Mouse (Mus musculus) cortical plate, adult 2 months (tissue): ENCODE data around the gene Nop58. TPM values are rescaled to one million over a fixed set of nuclear protein-coding genes. Genes with fewer than 3 reads are reported as not detected.

ENCODE experiments used
- H3K27ac ChIP-seq: fragments of 200-500 bp; 2 replicates; pipeline ENCODE4 v1.5.1; 2012; ENCODE audit warnings: low read length, control low read depth, inconsistent platforms; ENCODE audit not compliant: insufficient read depth
- H3K4me1 ChIP-seq: fragments of 200-500 bp; 2 replicates; pipeline ENCODE4 v1.6.1; 2011; ENCODE audit warnings: low read length; ENCODE audit not compliant: control insufficient read depth, insufficient read depth
- H3K4me3 ChIP-seq: fragments of 200-500 bp; 2 replicates; pipeline ENCODE4 v1.5.1; 2011; ENCODE audit warnings: mild to moderate bottlenecking, low read length, control low read depth; ENCODE audit not compliant: insufficient read depth
- CTCF ChIP-seq: fragments of 200-500 bp; IDR thresholded peaks from 2 replicates; pipeline ENCODE4 v1.5.1; 2011; ENCODE audit warnings: mild to moderate bottlenecking, control low read depth, low read length; ENCODE audit not compliant: insufficient read depth; ENCODE audit errors: extremely low read depth
- POLR2A ChIP-seq: fragments of 200-500 bp; IDR thresholded peaks from 2 replicates; pipeline ENCODE4 v1.6.1; 2011; ENCODE audit warnings: mild to moderate bottlenecking, low read length, control low read depth; ENCODE audit not compliant: insufficient read depth; ENCODE audit errors: extremely low read depth
- polyA plus RNA-seq: library from polyadenylated mRNA; depleted of rRNA; stranded (reverse); fragments of >200 nt; gene quantifications from 2 replicates; pipeline ENCODE4 v1.2.3, GENCODE M21; 2012

Nop58 gene
- polyA plus RNA-seq, 1 experiment: 21.6 TPM

DNA sequence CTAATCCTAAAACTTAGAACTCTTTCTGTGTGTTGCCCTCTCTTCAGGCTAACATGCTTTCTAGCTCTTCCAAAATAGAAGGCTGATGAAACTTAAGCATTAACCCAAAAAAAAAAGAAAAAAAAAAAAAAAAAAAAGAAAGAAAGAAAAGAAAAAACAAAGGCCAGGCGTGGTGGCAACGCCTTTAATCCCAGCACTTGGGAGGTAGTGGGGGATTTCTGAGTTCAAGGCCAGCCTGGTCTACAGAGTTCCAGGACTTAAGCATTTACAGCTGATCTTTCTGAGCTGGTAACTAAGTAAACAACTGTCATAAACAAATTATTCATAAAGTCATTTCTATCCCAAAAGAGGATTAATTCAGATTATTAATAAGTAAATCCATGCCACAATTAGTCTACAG, 15.9 kb upstream of the Nop58 start:
- no peak overlapping the region for H3K27ac ChIP-seq
- no peak for TF ChIP-seq POLR2A
- TF ChIP-seq CTCF: no peak
- peaks cover 2% of the 10 kb centered on the region; the same call in 1 of the 2 replicates for H3K4me1 ChIP-seq
- no peak overlapping the region for H3K4me3 ChIP-seq

GRCm38 (mm10) chr1:59669962-59670630, 14.7 kb upstream of the Nop58 start:
- peaks cover 2% of the 10 kb centered on the region; the same call in 1 of the 2 replicates for H3K4me1 ChIP-seq
- H3K27ac ChIP-seq: peak overlapping the region; percentile 24
- peak overlapping the region; percentile 68 for H3K4me3 ChIP-seq
- TF ChIP-seq CTCF: no peak
- TF ChIP-seq POLR2A: no peak

GRCm38 (mm10) chr1:59670641-59671168, 14.1 kb upstream of the Nop58 start, which contains the start of gene Sumo1:
Gene Sumo1 (minus strand): TSS chr1:59670834.
- Histone ChIP-seq H3K27ac (peak within 1 kb of the TSS; percentile 24), H3K4me1 (peaks cover 2% of the 10 kb centered on the region; the same call in 1 of the 2 replicates), H3K4me3 (peak within 1 kb of the TSS; percentile 68)
- TF ChIP-seq CTCF (no peak), POLR2A (peak; percentile 94)

GRCm38 (mm10) chr1:59673661-59674060, 11.1 kb upstream of the Nop58 start:
- Histone ChIP-seq H3K27ac (no peak overlapping the region), H3K4me1 (peaks cover 2% of the 10 kb centered on the region; the same call in 1 of the 2 replicates), H3K4me3 (no peak overlapping the region)
- TF ChIP-seq POLR2A (no peak), CTCF (no peak)

GRCm38 (mm10) chr1:59683926-59684818, 599 bp upstream of the Nop58 start:
- no peak for TF ChIP-seq CTCF
- TF ChIP-seq POLR2A: no peak
- H3K27ac ChIP-seq: no peak overlapping the region
- H3K4me1 ChIP-seq: peaks cover 3% of the 10 kb centered on the region; the same call in 1 of the 2 replicates
- peak overlapping the region; percentile 72 for H3K4me3 ChIP-seq

DNA sequence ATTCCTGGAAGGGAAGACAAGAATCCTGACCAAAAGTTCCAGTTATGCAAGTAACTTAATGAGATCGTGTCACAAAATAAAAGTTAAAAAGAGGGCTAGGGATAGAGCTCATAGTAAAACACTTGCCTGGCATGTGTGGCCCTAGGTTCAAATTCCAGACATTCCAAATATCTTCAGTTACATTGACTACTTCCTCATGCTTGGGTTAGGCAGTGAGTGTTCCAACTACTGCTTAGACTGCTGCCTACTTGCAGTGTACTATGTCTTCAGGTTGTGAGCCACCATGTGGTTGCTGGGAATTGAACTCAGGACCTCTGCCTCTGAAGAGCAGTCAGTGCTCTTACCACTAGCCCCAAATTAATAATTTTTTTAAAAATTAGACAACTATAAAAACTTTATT, 2.7 kb downstream of the Nop58 start:
- no peak overlapping the region for H3K4me3 ChIP-seq
- no peak for TF ChIP-seq POLR2A
- no peak overlapping the region for H3K27ac ChIP-seq
- peaks cover 3% of the 10 kb centered on the region; the same call in 1 of the 2 replicates for H3K4me1 ChIP-seq

- peaks cover 2% of the 10 kb centered on the region; the same call in 1 of the 2 replicates for H3K4me1 ChIP-seq
- no peak overlapping the region for H3K4me3 ChIP-seq
- TF ChIP-seq CTCF (no peak), POLR2A (no peak)
- H3K27ac ChIP-seq: no peak overlapping the region
Measured at GRCm38 (mm10) chr1:59690467-59690866, 5.7 kb downstream of the Nop58 start.

DNA sequence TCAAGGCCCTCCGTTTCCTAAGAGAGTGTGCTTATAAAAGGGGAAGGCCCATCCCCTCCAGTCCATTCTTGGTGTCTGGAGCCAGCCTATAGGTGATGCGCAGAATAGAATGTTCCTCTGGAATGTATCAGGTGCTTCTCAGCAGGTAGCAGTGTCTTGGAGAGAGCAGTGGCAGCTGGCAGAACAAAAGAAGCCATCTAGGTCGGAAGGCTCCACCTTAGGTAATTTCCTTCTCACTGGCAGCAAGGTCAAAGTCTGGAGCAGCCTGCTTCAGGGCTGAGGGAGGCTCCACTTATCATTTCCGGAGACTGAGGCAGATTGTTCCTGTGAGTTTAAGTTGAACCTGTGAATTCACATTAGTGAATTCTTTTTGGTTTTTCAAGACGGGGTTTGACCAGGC, 13.0 kb downstream of the Nop58 start:
- TF ChIP-seq CTCF: no peak
- no peak for TF ChIP-seq POLR2A
- no peaks in the 10 kb centered on the region for H3K4me1 ChIP-seq
- H3K27ac ChIP-seq: no peak overlapping the region
- no peak overlapping the region for H3K4me3 ChIP-seq

GRCm38 (mm10) chr1:59698207-59698606, 13.4 kb downstream of the Nop58 start:
- TF ChIP-seq POLR2A (no peak), CTCF (no peak)
- no peak overlapping the region for H3K4me3 ChIP-seq
- H3K4me1 ChIP-seq: no peaks in the 10 kb centered on the region
- H3K27ac ChIP-seq: no peak overlapping the region
